Mouse (Mus musculus) erythroblast, adult 5-6 weeks (primary cell): ENCODE results near the gene Cbln1. TPM values are rescaled to one million over a fixed set of nuclear protein-coding genes. Genes with fewer than 3 reads are reported as not detected.

Experiments
- ATAC-seq: replicated peaks from 2 replicates; pipeline ENCODE4 v1.8.0; 2016; ENCODE audit warnings: moderate number of reproducible peaks, mild to moderate bottlenecking, moderate TSS enrichment, inconsistent platforms; ENCODE audit not compliant: poor library complexity, low FRiP score, severe bottlenecking
- total RNA-seq, 2 experiments: library from RNA; stranded (forward) in 1 of 2; stranded (reverse) in 1 of 2; fragments of 150-400 nt in 1 of 2; fragments of 200-764, 138-1000 nt in 1 of 2; gene quantifications; 2 replicates each; pipeline versions ENCODE4 v1.2.3 to v1.2.4; 2015 to 2017; ENCODE audit warnings: low replicate concordance in 2 of 2

Cbln1 gene
- total RNA-seq, 2 experiments from 2014 or later: not detected

DNA sequence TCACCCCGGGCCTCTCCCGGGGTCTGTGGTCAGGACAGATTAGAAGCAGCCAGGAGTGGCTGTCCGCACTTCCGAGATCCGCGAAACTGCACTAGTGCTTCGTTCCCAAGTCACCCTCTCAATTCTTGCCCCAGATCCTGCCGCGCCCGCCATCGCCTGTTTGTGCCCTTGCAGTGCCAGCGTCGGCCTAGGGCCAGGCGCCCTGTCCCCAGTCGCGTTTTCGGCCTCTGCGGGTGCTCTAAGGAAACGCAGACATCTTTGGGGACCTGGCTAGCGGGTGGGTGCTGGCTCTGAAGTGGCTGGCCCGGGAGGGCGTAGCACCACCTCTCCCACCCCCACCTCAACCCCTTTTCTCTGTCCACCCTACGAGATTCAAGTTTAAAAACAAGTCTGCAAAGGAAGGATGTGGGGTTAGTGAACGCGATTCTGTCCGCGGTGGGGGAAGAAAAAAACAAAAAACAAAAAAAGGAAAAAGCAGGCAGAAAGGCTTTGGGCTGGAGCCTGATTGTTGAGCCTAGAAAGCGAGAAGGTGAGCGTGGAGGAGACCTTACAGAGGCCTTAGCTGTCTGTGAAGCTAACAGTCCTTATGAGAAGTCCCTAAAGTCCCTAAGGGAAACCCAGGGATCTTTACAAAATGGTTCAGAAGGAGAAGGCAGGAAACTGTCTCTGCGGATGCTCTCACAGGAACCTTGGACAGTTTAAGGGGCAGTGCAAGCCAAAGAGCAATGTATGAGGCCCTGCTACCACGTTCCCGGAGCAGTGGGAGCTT lies 1.4 kb downstream of the Cbln1 start:
- ATAC-seq: no peak

DNA sequence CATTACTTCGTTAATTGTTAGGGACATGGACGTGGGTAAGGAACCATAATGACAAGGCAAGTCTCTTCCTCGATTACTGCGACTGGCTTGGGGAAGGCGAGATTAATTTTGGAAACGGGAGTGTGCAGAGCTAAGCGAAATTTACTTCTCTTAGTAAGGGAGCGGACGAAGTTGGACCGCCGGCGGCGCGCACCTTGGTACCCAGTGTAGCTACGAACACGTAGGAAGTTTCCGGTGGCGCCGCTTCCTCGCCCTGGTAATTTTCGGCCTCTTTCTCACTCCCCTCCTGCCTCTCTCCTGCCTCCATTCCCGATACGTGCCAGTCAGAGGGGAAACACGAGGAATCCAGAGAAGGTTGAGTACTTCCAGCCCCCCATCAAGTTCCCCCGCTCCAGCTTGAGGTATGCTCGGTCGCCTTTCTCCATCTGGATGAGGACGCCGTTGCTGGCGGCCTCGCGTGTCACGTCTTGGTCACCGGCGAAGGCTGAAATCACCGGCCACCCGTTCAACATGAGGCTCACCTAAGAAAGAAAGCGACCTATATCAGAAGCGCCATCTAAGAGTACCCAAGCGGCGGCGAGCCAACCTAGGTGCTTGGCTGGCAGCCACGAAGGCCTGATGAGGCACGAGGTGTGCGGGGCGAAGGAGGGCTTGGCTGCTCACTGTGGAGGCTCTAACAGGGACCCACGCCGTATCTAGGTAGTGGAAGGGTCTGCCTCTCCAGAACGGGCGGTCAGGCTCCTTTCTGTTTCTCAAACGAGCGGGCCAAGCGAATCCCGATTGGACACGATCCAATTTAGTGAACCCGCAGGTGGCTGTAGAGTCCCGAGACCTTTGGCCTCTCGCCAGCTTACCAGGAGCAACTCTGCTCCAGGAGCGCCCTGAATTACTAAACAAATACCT lies 2.2 kb downstream of the Cbln1 start:
- no peak for ATAC-seq

DNA sequence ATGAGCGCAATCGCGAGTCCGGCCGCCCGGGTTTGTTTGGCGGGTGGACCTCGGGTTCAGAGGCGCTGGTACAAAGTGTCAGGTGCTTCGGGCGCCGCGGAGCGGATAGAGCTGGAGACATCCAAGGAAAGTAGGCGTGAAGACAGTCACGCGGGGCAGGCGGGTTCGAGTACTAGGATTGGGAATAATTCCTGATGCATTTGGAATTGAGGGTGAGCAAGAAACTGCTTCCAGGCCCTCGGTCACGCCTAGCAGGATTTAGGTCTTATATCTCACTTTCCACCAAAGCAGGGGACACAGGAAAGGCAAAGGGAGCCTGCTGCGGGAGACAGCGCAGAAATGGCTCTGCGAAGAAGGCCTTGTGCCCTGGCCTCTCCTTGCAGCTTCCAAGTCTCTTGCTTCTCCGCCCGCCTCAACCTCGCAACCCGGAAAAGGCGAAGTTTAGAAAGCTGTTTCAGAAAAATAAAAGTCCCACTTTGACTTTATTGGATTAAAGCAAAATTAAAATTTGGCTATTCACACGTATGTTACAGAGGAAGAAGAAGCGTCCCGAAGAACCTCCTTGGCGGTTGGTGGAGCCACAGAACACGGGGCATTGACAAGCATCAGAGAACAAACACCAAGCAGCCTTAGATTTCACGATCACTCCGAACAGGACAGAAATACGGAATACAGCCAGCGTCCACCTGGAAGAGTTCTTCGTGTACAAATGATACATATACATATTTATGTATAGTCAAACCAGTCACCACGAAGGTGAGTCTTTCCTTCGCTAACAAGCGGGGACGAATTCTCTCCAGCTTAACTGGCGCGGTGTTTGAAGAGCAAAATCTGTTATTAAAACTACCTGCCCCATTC lies 3.2 kb downstream of the Cbln1 start:
- ATAC-seq: no peak

DNA sequence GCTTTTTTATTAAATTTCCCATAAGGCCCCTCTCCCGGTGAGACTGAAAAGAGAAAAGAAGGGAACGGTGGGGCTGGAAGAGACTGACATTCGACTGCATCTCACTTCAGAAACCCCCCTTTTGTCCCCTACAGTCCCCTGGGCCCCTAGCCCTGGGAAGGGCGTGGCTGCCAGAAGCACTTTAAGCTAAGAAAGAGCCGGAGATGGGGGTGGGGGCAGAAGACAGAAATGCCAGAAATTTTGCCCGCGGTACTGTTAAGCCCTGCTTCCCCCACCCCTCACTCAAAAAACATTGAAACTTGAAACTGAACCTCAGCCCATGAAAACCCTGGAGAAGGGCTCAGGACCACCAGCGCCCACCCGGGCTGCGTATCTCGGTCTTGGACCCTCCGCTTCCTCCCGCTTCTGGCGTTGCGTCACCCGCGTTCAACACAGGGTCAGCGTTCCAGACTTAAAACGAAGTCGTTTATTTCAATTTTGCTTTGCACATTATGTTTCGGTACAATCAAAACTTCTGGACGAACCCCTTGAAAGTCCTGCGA lies 3.9 kb downstream of the Cbln1 start:
- no peak for ATAC-seq

DNA sequence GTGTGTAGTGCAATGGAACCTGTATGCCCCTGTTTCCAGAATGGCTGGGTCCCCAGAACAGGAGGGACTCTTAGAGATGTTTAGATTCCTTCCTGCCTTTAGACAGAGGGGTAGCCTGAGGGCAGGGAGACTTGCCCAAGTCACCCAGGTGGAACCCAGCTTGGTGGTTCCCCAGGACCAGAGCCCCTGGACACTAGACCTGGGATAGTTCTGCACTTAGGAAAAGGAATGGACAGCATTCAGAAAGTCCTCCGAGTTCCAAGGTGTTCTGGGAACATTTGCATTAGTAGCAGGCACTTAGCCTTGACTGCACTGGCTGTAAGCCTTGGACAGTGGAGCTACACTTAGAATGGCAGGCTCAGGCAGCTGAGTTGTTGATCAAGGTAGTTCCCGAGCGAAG lies 4.5 kb downstream of the Cbln1 start:
- no peak for ATAC-seq

DNA sequence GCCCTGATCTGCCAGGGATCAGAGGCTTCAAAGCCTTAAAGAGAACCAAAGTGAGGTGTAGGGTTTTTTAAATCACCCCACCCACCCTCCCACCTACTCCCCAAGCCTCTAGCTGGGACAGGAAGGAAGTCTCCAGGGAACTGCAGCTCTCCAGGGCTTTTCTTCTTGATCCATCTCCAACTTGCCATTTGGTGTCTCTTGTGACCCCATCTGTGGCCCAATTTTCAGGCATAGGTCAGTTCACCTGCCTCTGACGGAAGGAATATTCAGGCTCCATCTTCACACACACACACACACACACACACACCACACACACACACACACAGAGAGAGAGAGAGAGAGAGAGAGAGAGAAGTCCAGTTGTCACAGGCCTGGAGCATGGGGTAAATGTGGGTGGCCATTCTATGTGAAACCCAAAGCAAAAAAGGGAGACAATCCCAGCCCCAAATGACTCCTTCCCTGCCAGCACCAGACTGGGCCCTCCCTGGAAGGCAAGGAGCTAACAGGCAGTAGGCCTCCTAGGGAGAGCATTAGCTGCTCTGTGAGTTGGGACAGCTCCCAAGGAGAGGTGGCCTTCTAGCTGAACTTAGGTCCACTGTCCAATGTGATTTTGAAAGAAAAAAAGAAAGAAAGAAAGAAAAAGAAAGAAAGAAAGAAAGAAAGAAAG lies 5.3 kb downstream of the Cbln1 start:
- no peak for ATAC-seq

DNA sequence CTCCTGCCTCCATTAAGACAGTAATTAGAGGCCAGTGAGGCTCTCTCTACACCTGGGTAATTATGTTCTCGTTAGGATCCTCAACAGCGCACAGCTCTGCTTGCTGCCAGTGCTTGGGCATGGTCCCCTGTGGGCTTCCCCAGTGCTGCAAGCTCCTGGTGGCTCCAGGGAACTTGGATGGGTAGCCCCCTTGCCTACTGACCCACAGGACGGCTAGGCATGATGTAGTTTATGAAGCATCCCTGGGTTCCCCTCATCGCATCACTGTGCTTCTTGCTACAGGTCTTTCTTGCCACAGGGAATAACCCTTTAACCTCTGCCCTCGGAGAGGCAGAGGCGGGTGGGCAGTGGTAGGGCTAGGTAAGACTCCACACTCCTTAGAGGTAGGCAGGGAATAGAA lies 6.1 kb downstream of the Cbln1 start:
- no peak for ATAC-seq

DNA sequence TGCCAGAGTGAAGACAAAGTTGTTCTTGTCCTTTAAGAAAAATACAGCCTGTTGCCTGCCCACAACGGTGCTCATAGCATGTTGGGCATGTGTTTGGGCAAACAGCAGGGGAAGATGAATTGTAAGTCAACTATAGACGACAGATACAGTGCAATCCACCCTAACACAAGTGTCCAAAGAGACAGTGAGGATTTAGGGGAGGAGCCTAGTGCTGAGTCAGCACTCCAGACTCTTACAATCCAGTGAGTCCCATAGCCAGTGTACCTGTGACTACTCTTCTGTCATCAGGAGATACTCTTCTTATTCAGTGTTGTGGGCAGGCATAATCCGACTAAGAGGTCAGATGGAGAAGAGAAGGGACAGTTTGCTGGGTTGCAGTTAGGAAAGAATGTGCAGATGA lies 8.0 kb downstream of the Cbln1 start:
- ATAC-seq: no peak

DNA sequence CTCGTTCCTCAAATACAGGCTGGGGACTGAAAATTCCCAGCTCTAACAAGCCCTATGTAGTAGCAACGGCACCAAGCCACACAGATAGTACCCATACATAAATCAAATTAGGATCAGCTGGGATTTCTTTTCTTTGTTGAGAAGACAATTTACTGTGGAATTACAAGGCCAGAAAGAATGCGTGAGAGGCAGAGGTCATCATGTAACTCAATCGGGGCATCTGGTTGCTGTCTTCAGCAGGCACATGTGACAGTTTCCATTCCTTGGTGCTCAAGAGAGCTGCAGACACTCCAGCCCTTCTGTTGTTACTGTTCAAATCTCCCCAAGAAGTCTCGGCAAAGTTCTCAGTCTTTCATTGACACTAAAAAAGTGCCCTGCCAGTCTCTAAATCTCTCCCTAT lies 10.6 kb downstream of the Cbln1 start:
- ATAC-seq: no peak

DNA sequence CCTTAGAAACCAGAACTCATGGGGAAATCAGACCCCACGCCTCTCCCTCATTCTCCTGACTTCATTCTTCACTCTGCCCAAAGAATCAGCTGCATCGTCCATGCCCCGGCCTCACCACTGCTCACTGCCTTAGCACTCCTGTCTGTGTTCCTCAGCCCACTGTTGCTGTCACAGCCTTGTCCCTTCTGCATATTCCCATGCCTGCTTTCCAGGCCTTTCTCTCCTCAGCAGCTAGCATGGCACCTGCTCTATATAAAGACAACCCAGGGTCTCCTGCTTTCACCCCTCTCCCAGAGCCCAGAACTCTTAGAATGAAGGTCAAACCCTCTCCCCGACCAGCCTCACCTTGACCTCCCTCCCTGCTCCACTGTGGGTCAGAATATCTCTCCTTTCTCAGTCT lies 15.5 kb downstream of the Cbln1 start:
- ATAC-seq: no peak

DNA sequence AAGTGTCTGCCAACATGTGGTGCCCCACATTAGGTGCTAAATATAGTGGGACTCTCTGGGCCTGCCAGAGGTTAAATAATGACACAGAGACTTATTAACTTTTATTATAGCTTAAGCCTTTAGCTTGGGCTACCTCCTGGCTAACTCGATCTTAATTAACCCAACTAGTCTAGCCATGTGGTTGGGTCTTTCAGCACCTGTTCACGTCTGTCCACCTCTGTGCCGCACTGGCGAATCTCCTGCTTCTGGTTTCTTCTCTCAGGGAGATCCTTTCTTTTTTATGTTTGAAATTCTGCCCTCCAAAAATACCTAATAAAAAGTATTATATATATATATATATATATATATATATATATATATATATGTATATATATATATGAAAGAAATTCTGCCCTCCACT lies 19.6 kb downstream of the Cbln1 start:
- no peak for ATAC-seq

DNA sequence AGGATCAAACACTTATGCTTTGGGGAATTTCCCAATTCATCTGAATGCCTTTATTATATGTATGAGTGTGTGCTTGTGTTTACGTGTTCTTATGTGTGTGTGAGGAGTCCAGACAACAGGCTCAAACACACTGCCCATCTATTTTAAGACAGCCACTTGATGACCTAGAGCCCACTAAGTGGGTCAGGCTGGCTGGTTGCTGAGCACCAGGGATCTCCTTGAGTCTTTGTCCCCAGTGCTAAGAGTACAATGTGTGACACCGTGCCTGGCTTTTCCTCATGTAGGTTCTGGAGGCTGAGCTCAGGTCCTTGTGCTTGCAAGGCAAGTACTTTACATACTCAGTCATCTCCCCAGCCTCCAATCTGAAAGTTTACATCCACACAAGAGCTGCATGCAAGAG lies 20.7 kb downstream of the Cbln1 start:
- no peak for ATAC-seq

DNA sequence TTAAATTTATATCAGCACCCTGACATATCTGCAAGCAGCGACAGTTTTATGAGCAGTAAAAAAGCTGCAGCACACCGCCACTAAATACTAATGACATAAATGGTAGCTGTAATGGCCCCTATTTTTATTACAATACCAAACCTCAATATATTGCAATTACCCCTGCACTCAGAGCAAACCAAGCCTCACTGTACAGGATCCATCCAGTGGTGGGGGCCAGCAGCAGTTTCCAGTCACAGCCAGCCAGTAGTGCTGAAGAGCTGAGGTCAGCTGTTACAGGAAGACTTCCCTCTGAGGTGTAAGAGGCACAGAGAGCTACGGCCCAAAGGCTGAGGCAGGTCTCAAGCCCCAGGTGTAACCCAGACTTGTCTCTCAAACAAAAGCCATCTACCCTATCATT lies 37.8 kb downstream of the Cbln1 start:
- no peak for ATAC-seq

DNA sequence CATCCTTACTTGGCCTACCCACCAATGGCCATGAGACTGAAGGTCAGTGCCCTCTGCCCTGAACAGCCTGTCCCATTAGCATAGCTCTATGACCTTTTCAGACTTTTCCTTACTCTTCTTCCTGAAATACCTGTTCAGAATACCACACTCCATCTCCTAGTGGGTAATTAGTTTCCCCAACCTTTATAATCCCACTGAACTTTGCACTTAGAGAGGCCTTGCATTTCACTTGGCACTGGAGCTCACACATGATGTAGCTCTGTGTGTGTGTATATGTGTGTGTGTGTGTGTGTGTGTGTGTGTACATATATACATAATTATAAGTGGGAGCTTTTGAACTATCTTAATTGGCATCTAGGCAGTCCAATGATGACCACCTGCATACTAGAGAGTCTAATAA lies 45.2 kb downstream of the Cbln1 start:
- no peak for ATAC-seq

DNA sequence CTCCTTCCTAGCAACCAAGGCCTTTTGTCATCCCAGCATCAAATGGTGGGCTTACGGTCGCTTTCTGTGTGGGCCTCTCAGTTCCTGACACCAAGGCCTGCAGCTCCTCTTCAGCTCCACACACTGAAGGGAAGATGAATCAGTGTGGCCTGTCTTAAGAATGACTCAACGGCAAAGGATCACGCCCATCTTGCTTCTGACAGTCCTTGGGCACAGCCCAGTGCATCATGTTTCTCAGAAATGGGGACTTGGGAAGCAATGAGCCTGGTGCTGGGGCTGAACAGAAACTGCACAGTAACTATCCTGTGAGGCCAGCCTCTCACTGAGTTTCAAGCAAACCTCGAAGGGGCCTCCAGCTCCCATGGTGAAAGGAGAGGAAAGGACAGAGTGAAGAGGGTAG lies 47.7 kb downstream of the Cbln1 start:
- no peak for ATAC-seq

DNA sequence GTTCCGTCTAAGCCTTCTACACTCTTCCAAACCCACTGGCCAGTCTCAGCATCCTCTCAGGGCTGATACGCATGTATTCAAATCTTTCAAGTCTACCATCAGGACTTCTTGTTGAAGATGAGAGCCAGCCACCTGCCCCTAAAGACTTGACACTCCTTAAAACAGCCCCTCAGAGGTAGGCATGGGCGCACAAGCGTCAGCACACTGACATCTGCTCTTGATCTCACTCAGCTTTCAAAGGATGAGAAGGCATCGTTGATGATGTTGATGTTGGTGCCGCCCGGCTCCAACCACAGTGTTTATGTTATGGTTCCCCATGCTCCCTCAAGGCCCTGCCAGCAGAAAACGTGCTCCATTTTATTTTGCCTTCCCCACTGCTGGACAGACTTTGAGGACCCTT lies 50.7 kb downstream of the Cbln1 start:
- no peak for ATAC-seq
